Mouse (Mus musculus) forebrain, embryonic 11.5 days (tissue): ENCODE data around the gene Uhrf1. TPM values are rescaled to one million over a fixed set of nuclear protein-coding genes. Genes with fewer than 3 reads are reported as not detected.
A peak's percentile ranks its signal among the peaks of the same experiment; 100 is the strongest.

ENCODE experiments used
- ATAC-seq: fragments of 200-750 bp; cut with Nextera tagmentation; replicated peaks from 2 replicates; pipeline ENCODE4 v1.8.0; 2017; ENCODE audit warnings: moderate TSS enrichment; ENCODE audit not compliant: low FRiP score
- DNase-seq: peaks from one replicate; pipeline ENCODE4 v3.0.0-alpha.2; 2017; ENCODE audit warnings: low spot score
- H3K27ac ChIP-seq: fragments of 300-500 bp; sonication (generic); 2 replicates; pipeline ENCODE4 v1.5.1; 2014; ENCODE audit warnings: low read depth, low read length
- H3K27me3 ChIP-seq: fragments of 300-500 bp; sonication (generic); 2 replicates; pipeline ENCODE4 v1.6.1; 2014; ENCODE audit warnings: mild to moderate bottlenecking, low read length, mixed read lengths; ENCODE audit not compliant: control insufficient read depth, insufficient read depth
- H3K36me3 ChIP-seq: fragments of 300-500 bp; sonication (generic); 2 replicates; pipeline ENCODE4 v1.6.1; 2014; ENCODE audit warnings: mild to moderate bottlenecking, low read length, moderate library complexity, mixed read lengths; ENCODE audit not compliant: control insufficient read depth, insufficient read depth
- H3K4me1 ChIP-seq: fragments of 300-500 bp; sonication (generic); replicated peaks from 2 replicates; pipeline ENCODE4 v1.6.1; 2014; ENCODE audit warnings: low read length, mixed read lengths; ENCODE audit not compliant: control insufficient read depth, insufficient read depth
- H3K4me2 ChIP-seq: fragments of 300-500 bp; sonication (generic); 2 replicates; pipeline ENCODE4 v1.6.1; 2014; ENCODE audit warnings: low read depth, mild to moderate bottlenecking, low read length, moderate library complexity, mixed read lengths; ENCODE audit not compliant: severe bottlenecking
- H3K4me3 ChIP-seq: fragments of 300-500 bp; sonication (generic); 2 replicates; pipeline ENCODE4 v1.5.1; 2014; ENCODE audit warnings: low read depth, low read length
- H3K9ac ChIP-seq: fragments of 300-500 bp; sonication (generic); 2 replicates; pipeline ENCODE4 v1.6.1; 2014; ENCODE audit warnings: low read length
- H3K9me3 ChIP-seq: fragments of 300-500 bp; sonication (generic); 2 replicates; pipeline ENCODE4 v1.6.1; 2016; ENCODE audit warnings: low read length, mixed read lengths; ENCODE audit not compliant: control insufficient read depth
- WGBS: fragments of 180-500 bp; shearing (Covaris S2); extraction: QIAGEN DNeasy Blood & Tissue Kit; methylation state at CpG from one replicate; pipeline ENCODE4 v1.1.7; 2014; 5-methylcytosine and 5-hydroxymethylcytosine counted together
- polyA plus RNA-seq: library from polyadenylated mRNA; unstranded; fragments of >200 nt; fragmentation: Nextera tagmentation; extraction: Ambion mirVana; gene quantifications from 2 replicates; pipeline ENCODE4 v1.2.1, GENCODE M21; 2014

The Uhrf1 gene
- polyA plus RNA-seq, 1 experiment from 2014 or later, result 223 TPM

DNA sequence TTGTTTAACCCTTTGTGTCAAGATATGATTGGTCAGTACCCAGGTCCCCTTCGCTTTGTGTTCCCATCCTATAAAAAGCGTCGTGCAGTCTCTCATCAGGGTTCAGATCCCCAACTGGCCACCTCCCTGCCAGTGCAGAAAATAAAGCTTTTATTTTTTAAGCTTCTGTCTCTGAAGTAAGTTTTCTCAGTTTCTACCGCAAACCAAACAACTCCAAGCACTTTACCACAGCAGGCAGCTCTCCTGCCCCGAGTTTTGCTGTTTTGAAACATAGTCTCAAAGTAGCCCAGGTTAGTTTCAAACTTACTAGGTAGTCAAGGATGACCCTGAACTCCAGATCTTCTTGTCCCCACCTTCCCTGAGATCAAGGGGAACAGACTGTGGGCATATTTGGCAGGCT lies 24.8 kb upstream of the Uhrf1 start:
- H3K4me1 ChIP-seq, result peaks cover 2% of the 10 kb centered on the region; the same call in 1 of the 2 replicates
- H3K27me3 ChIP-seq, result no peaks in the 10 kb centered on the region
- no peaks in the 10 kb centered on the region; the same call in 1 of the 2 replicates for H3K36me3 ChIP-seq
- no peaks in the 10 kb centered on the region for H3K9me3 ChIP-seq
- no peak overlapping the region for H3K27ac ChIP-seq
- ATAC-seq, result no peak
- DNase-seq, result no peak
- no peak overlapping the region for H3K4me3 ChIP-seq
- no peak overlapping the region for H3K9ac ChIP-seq
- H3K4me2 ChIP-seq, result no peak overlapping the region
- WGBS, result 94% methylated on average over 5 of the region's 5 CpGs

DNA sequence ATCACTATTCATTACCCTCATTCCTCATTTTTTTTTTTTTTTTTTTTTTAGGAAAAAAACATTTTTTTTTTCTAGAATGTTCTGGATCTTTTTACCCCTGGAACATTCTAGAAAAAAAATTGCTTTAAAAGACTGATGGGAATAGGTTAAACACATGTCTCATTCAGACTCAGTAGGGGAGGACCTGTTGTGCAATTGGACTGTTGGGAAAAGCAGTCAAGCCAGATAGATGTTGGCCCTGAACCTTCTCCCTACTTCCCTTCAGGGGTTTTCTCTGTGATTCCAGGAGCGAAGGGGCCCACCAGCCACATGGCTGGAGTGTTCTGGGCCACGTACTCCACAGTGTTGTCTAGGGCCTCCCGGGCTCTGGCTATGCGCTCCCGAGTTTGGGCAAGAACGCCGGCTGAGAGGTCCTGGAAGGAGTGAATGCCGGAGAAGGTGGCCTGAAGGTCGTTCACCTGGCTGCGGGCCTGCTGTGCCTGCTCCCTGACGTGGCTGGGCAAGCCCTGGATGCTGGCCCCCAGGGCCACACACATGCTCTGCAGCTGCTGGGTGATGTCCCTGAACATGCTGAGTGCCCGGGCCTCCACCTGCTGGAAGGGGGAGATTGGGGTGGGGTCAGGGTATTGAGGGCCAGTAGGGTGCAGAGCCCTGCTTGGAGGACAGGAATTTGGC lies 23.5 kb upstream of the Uhrf1 start:
- H3K4me1 ChIP-seq, result peaks cover 2% of the 10 kb centered on the region; the same call in 1 of the 2 replicates
- no peaks in the 10 kb centered on the region for H3K9me3 ChIP-seq
- 91% methylated on average over 12 of the region's 12 CpGs for WGBS
- no peaks in the 10 kb centered on the region; the same call in 1 of the 2 replicates for H3K36me3 ChIP-seq
- no peak overlapping the region for H3K4me2 ChIP-seq
- no peak for DNase-seq
- no peak overlapping the region for H3K4me3 ChIP-seq
- no peak overlapping the region for H3K9ac ChIP-seq
- H3K27me3 ChIP-seq, result no peaks in the 10 kb centered on the region
- no peak for ATAC-seq
- H3K27ac ChIP-seq, result no peak overlapping the region

DNA sequence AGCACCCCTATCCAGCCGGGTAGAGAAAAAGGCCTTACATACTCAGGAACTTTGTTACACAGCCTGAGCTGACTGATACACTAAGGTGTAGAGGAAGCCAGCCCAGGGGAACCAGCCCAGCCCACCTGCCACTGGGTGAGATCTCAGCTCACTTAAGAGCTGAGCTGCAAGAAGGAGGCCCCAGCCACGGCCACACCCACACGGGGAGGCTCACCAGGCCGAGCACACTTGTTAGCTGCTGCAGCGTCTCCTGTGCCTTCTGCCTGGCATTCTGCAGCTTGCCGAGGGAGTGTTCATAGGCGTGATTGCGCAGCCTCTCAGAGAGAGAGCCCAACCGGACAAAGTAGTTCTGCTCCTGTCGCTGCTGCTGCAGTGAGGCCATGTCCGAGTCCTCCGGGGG lies 21.9 kb upstream of the Uhrf1 start:
- ATAC-seq, result no peak
- Histone ChIP-seq H3K9ac (no peak overlapping the region), H3K4me2 (no peak overlapping the region), H3K4me3 (no peak overlapping the region), H3K36me3 (no peaks in the 10 kb centered on the region; the same call in 1 of the 2 replicates), H3K27ac (no peak overlapping the region), H3K9me3 (no peaks in the 10 kb centered on the region), H3K4me1 (no peaks in the 10 kb centered on the region; the same call in 1 of the 2 replicates), H3K27me3 (no peaks in the 10 kb centered on the region)
- DNase-seq, result no peak
- 90% methylated on average over 12 of the region's 12 CpGs for WGBS

DNA sequence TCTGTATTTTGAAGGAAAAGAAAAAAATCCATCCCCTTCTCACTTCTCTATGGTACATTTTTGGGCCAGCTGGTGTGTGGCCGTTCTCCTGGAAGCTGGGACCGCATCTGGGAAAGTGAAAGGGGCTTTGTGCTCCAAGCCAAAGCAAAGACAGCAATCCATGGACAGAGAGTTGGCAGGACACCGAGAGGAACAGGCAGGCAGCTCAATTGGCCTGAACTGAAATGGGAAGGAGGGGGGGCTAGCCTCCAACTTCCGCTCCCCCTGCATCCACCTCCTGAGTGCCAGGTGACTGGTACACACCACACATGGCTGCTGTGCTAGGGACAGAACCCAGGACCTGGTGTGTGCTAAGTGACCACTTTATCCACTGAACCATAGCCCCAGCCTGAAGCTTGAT lies 20.3 kb upstream of the Uhrf1 start:
- Histone ChIP-seq H3K9ac (no peak overlapping the region), H3K27ac (no peak overlapping the region), H3K36me3 (no peaks in the 10 kb centered on the region; the same call in 1 of the 2 replicates), H3K4me3 (no peak overlapping the region), H3K4me2 (no peak overlapping the region), H3K27me3 (no peaks in the 10 kb centered on the region), H3K9me3 (no peaks in the 10 kb centered on the region), H3K4me1 (0 out of 2 replicates have a peak, but pooled peaks cover 1% of the 10 kb centered on the region)
- WGBS, result 90% methylated on average over 4 of the region's 4 CpGs
- no peak for DNase-seq
- ATAC-seq, result no peak

DNA sequence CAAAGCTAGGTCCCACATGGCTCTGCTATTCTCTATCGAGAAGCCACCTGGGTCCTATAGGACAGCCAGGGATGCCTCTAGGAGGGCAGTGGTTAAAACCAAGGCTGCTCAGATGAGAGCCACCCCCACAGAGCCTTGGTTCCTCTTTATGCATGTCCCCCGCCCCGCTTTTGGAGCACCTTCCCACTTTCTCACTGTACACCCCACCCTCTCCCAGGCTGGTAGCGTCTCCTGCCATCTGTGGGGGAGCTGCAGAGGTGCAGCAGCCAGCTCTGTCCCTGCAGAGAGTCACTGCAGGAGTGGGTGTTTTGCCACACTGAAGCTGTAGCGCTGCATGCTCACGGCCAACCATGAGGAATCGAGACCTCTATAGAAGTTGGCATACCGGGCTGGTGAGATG lies 19.8 kb upstream of the Uhrf1 start:
- DNase-seq, result no peak
- ATAC-seq, result no peak
- no peak overlapping the region for H3K4me3 ChIP-seq
- 0 out of 2 replicates have a peak, but pooled peaks cover 3% of the 10 kb centered on the region for H3K4me1 ChIP-seq
- no peak overlapping the region for H3K27ac ChIP-seq
- no peaks in the 10 kb centered on the region; the same call in 1 of the 2 replicates for H3K36me3 ChIP-seq
- 96% methylated on average over 8 of the region's 8 CpGs for WGBS
- no peak overlapping the region for H3K9ac ChIP-seq
- H3K9me3 ChIP-seq, result no peaks in the 10 kb centered on the region
- no peaks in the 10 kb centered on the region for H3K27me3 ChIP-seq
- no peak overlapping the region for H3K4me2 ChIP-seq

DNA sequence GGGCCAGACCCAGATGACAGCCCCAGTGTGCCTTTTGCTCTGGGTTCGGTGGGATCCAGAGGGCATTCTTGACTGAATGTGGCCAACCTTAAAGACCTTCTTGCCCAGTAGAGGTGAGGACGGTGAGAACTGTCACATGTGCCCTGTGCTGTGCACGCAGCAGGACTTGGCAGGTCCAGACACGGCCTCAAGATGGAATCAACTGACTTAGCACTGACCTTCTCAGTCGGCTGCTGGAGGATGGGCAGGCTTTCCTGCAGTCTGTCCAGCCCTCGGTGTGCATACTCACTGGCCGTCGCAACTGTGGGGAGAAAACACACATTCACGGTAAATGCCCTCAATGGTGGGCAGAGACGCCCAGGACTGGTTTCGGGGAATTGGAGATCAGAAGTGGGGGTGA lies 17.1 kb upstream of the Uhrf1 start:
- WGBS, result 93% methylated on average over 11 of the region's 11 CpGs
- ATAC-seq (no peak), DNase-seq (no peak)
- Histone ChIP-seq H3K27ac (no peak overlapping the region), H3K36me3 (no peaks in the 10 kb centered on the region; the same call in 1 of the 2 replicates), H3K4me1 (peaks cover 19% of the 10 kb centered on the region; the same call in 1 of the 2 replicates), H3K4me3 (no peak overlapping the region), H3K9ac (no peak overlapping the region), H3K27me3 (no peaks in the 10 kb centered on the region), H3K4me2 (no peak overlapping the region), H3K9me3 (no peaks in the 10 kb centered on the region)

DNA sequence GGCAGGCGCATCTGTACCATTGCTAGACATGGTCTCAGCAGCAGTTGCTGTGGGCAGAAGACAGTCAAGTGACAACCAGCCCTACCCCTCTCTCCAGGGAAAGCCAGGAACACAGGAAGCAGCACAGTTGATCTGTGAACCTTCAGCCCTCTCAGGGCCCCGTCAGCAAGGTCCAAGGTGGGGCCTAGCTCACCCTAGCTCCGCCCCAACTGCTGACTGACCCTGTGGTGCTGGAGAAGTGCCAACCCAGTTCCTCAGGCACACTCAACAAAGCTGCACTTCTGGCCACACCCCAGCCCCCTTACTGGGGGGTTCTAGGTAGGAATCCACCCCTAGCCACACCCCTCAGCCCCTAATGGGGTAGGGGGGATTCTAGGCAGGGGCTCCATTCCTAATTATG lies 15.3 kb upstream of the Uhrf1 start:
- H3K4me1 ChIP-seq, result peaks cover 23% of the 10 kb centered on the region
- H3K9ac ChIP-seq, result no peak overlapping the region
- H3K4me3 ChIP-seq, result no peak overlapping the region
- WGBS, result 67% methylated on average over 3 of the region's 3 CpGs
- H3K27me3 ChIP-seq, result no peaks in the 10 kb centered on the region
- DNase-seq, result no peak
- no peak overlapping the region for H3K4me2 ChIP-seq
- no peaks in the 10 kb centered on the region for H3K9me3 ChIP-seq
- H3K27ac ChIP-seq, result no peak overlapping the region
- ATAC-seq, result no peak
- H3K36me3 ChIP-seq, result no peaks in the 10 kb centered on the region; the same call in 1 of the 2 replicates

DNA sequence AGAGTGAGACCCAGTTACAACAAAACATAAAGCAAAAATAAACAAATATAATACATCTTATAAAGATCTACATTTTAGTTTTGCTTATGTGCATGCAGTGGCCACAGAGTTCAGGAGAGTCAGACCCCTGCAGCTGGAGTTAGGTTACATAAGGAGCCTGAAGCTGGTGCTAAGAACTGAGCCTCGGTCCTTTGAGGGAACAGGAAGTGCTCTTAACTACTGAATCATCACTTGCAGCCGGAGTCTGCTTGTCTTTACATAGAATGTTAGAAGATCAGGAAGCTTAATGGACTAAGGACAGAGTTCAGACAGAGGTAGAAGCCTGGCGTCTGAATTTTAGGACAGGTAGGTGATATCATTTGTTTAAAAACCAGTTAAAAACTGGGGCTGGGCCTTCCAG lies 14.3 kb upstream of the Uhrf1 start:
- H3K4me1 ChIP-seq, result peaks cover 23% of the 10 kb centered on the region
- no peak for ATAC-seq
- H3K9ac ChIP-seq, result peak overlapping the region; percentile 59
- peak overlapping the region; percentile 39; the same call in 1 of the 2 replicates for H3K4me3 ChIP-seq
- 45% methylated on average over 3 of the region's 3 CpGs for WGBS
- no peaks in the 10 kb centered on the region for H3K9me3 ChIP-seq
- H3K4me2 ChIP-seq, result peak overlapping the region; percentile 72
- peak overlapping the region; percentile 88 for H3K27ac ChIP-seq
- no peaks in the 10 kb centered on the region for H3K27me3 ChIP-seq
- no peak for DNase-seq
- H3K36me3 ChIP-seq, result no peaks in the 10 kb centered on the region; the same call in 1 of the 2 replicates
